Mouse (Mus musculus): Measurements from ENCODE around the gene Psg23. TPM values are rescaled to one million over a fixed set of nuclear protein-coding genes. Genes with fewer than 3 reads are reported as not detected.
"Not testable (repeated sequence)": the region's sequence is repeated elsewhere in the genome, so short reads cannot be mapped to it uniquely, and the experiment has no call there.

The Psg23 gene
- polyA plus RNA-seq (2015; fragmentation: Nextera tagmentation; extraction: Ambion mirVana): not detected in 2 replicates

DNA sequence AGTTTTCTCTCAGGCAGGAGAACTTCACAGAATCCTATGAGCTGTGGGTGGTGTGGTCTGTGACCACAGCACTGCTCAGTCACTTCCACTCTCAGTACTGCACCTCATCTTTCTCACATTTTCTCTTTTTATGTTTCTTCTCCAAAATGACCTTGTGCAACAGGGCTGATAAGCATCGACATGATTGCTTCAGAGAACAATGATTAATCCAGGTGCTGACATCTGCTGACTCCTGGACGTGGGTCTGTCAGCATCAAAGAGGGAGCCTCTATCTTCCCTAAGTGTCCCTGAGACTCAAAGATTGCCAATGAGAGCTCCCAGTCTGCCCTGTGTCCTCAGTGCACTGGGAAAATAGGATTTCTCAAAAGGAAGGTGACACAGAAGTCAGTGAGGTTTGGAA lies at the start of gene Psg23:
TSS of gene Psg23 (minus strand) at position 101 of the 400 bp plus-strand sequence.
- not testable (repeated sequence) for H3K4me1 ChIP-seq; ATAC-seq (replicated peaks); H3K27me3 ChIP-seq; H3K4me2 ChIP-seq (replicated peaks); H3K27ac ChIP-seq (replicated peaks); H3K9me3 ChIP-seq; H3K36me3 ChIP-seq; H3K9ac ChIP-seq (replicated peaks); H3K4me3 ChIP-seq
- WGBS: 76% methylated on average over 2 of the region's 2 CpGs

DNA sequence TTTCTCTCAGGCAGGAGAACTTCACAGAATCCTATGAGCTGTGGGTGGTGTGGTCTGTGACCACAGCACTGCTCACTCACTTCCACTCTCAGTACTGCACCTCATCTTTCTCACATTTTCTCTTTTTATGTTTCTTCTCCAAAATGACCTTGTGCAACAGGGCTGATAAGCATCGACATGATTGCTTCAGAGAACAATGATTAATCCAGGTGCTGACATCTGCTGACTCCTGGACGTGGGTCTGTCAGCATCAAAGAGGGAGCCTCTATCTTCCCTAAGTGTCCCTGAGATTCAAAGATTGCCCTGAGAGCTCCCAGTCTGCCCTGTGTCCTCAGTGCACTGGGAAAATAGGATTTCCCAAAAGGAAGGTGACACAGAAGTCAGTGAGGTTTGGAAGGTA lies 40.3 kb upstream of the Psg23 start, which contains the start of gene Psg21:
TSS of gene Psg21 (minus strand) at position 101 of the 400 bp plus-strand sequence.
- not testable (repeated sequence) for H3K27me3 ChIP-seq; H3K4me1 ChIP-seq; H3K9ac ChIP-seq (replicated peaks); H3K27ac ChIP-seq (replicated peaks); H3K4me3 ChIP-seq; H3K4me2 ChIP-seq (replicated peaks); H3K36me3 ChIP-seq; ATAC-seq (replicated peaks); H3K9me3 ChIP-seq
- 55% methylated on average over 2 of the region's 2 CpGs for WGBS

DNA sequence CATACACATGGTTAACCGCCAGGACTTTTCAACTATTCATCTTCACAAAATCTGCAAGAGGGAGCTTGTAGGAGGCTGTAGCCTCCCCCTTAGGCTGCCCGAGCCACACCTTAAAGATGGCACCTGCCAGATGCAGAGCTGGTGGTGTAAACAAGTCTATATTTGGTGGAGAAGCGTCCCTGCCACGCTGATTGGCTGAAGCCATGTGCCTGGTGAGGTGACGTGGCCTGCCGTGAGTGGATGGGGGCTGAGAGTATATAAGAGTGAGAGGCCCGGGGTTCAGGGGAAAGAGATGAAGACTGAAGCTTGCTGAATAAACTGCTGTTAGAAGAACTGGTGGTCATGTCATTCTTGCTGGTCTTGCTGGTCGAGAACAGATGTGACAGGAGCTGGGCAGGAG lies 10.6 kb upstream of the Psg23 start:
- not testable (repeated sequence) for H3K9ac ChIP-seq (replicated peaks); H3K27me3 ChIP-seq; H3K9me3 ChIP-seq; H3K4me1 ChIP-seq; H3K27ac ChIP-seq (replicated peaks); H3K4me2 ChIP-seq (replicated peaks); ATAC-seq (replicated peaks); H3K36me3 ChIP-seq; H3K4me3 ChIP-seq
- WGBS: 84% methylated on average over 8 of the region's 8 CpGs

DNA sequence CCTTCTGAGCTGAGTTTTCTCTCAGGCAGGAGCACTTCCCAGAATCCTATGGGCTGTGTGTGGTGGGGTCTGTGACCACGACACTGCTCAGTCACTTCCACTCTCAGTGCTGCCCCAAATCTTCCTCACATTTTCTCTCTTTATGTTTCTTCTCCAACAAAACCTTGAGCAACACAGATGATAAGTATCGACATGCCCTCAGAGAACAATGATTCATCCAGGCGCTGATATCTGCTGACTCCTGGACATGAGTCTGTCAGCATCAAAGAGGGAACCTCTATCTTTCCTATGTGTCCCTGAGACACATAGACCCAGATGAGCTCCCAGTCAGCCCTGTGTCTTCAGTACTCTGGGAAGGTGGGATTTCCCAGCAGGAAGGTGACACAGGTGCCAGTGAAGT lies 49.1 kb downstream of the Psg23 start, which contains the start of gene Psg27:
TSS of gene Psg27 (minus strand) at position 101 of the 400 bp plus-strand sequence.
- Histone ChIP-seq H3K4me3 (no peak within 1 kb of the TSS), H3K36me3 (no peaks in the 10 kb centered on the region), H3K27ac (replicated peaks) (no peak within 1 kb of the TSS), H3K4me1 (no peaks in the 10 kb centered on the region), H3K27me3 (no peaks in the 10 kb centered on the region), H3K9me3 (no peaks in the 10 kb centered on the region; the same call in 1 of the 2 replicates), H3K9ac (replicated peaks) (no peak within 1 kb of the TSS), H3K4me2 (replicated peaks) (no peak within 1 kb of the TSS)
- no peak for ATAC-seq (replicated peaks)
- 84% methylated on average over 3 of the region's 3 CpGs for WGBS

DNA sequence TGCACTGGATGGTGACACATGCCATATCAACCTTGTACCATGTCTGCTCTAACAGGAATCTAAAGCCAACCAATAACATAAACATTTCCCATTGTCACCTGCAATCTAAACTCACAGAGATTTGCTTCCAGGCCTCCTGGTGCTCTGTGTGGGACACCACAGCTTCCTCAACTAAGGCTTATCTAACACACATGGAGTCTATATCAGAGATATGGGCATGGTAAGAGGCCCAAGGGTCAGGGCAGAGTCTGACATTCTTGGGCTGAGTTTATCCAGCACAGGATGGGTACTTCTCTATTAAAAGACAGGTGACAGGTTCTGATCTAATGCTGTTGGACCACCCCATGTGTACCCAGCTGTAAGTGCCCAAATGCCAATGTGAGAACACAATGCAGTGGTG lies 56.5 kb downstream of the Psg23 start:
- Histone ChIP-seq H3K27me3 (no peaks in the 10 kb centered on the region), H3K36me3 (no peaks in the 10 kb centered on the region), H3K9ac (replicated peaks) (no peak overlapping the region), H3K27ac (replicated peaks) (no peak overlapping the region), H3K4me1 (no peaks in the 10 kb centered on the region), H3K4me3 (no peak overlapping the region), H3K9me3 (no peaks in the 10 kb centered on the region), H3K4me2 (replicated peaks) (no peak overlapping the region)
- ATAC-seq (replicated peaks): no peak

Other genes with a start within 250 kb of the Psg23 start
- gene Psg28, start 184.5 kb downstream of the Psg23 start, polyA plus RNA-seq (2015; fragmentation: Nextera tagmentation; extraction: Ambion mirVana): not detected in 2 replicates
- not detected in 2 replicates for gene Psg26, start 132.3 kb downstream of the Psg23 start, polyA plus RNA-seq (2015; fragmentation: Nextera tagmentation; extraction: Ambion mirVana)
- not detected in 2 replicates for gene Psg25, start 84.2 kb downstream of the Psg23 start, polyA plus RNA-seq (2015; fragmentation: Nextera tagmentation; extraction: Ambion mirVana)
- not detected in 2 replicates for gene Psg27, start 49.2 kb downstream of the Psg23 start, polyA plus RNA-seq (2015; fragmentation: Nextera tagmentation; extraction: Ambion mirVana)
- not detected in 2 replicates for gene Psg21, start 40.2 kb upstream of the Psg23 start, polyA plus RNA-seq (2015; fragmentation: Nextera tagmentation; extraction: Ambion mirVana)
- not detected in 2 replicates for gene Psg20, start 69.7 kb upstream of the Psg23 start, polyA plus RNA-seq (2015; fragmentation: Nextera tagmentation; extraction: Ambion mirVana)
- gene Psg22, start 101.6 kb upstream of the Psg23 start, polyA plus RNA-seq (2015; fragmentation: Nextera tagmentation; extraction: Ambion mirVana): not detected in 2 replicates
- gene Psg19, start 182.0 kb upstream of the Psg23 start, polyA plus RNA-seq (2015; fragmentation: Nextera tagmentation; extraction: Ambion mirVana): not detected in 2 replicates
- gene Psg17, start 205.1 kb upstream of the Psg23 start, polyA plus RNA-seq (2015; fragmentation: Nextera tagmentation; extraction: Ambion mirVana): not detected in 2 replicates
- 0.13 and 0.29 TPM in 2 replicates for gene Mill2, start 223.5 kb upstream of the Psg23 start, polyA plus RNA-seq (2015; fragmentation: Nextera tagmentation; extraction: Ambion mirVana)